Mouse (Mus musculus) c-Kit-positive CD71-positive TER-119-negative erythroid progenitor cells, embryonic 14.5 days (primary cell): ENCODE measurements around the gene Lingo3.
"Not testable (repeated sequence)": the region's sequence is repeated elsewhere in the genome, so short reads cannot be mapped to it uniquely, and the experiment has no call there.

Experiments used
- DNase-seq: peaks from one replicate; pipeline ENCODE4 v3.0.0-alpha.2; 2013; ENCODE audit warnings: low read depth

The Lingo3 gene

GRCm38 (mm10) chr10:80843087-80843930 lies 530 bp downstream of the Lingo3 start:
- DNase-seq, result no peak

GRCm38 (mm10) chr10:80842334-80842733 lies 1.5 kb downstream of the Lingo3 start:
- no peak for DNase-seq

- no peak for DNase-seq
Measured at GRCm38 (mm10) chr10:80841685-80842084, 2.2 kb downstream of the Lingo3 start.

- no peak for DNase-seq
Measured at GRCm38 (mm10) chr10:80839848-80840247, 4.0 kb downstream of the Lingo3 start.

- no peak for DNase-seq
Measured at GRCm38 (mm10) chr10:80838346-80838912, 5.4 kb downstream of the Lingo3 start.

GRCm38 (mm10) chr10:80837827-80838226 lies 6.0 kb downstream of the Lingo3 start:
- no peak for DNase-seq

- DNase-seq, result no peak
Measured at GRCm38 (mm10) chr10:80836949-80837379, 6.9 kb downstream of the Lingo3 start.

- no peak for DNase-seq
Measured at GRCm38 (mm10) chr10:80835617-80836016, 8.2 kb downstream of the Lingo3 start.

- DNase-seq, result no peak
Measured at GRCm38 (mm10) chr10:80832818-80833217, 11.0 kb downstream of the Lingo3 start.

GRCm38 (mm10) chr10:80831136-80831535 lies 12.7 kb downstream of the Lingo3 start:
- peak; percentile 85 for DNase-seq

GRCm38 (mm10) chr10:80829359-80830278 lies 14.2 kb downstream of the Lingo3 start:
- DNase-seq, result no peak

GRCm38 (mm10) chr10:80828587-80828986 lies 15.3 kb downstream of the Lingo3 start:
- DNase-seq, result not testable (repeated sequence)

GRCm38 (mm10) chr10:80827870-80828420 lies 15.9 kb downstream of the Lingo3 start:
- no peak for DNase-seq

GRCm38 (mm10) chr10:80827063-80827869 lies 16.6 kb downstream of the Lingo3 start:
- no peak for DNase-seq

- DNase-seq, result peak; percentile 100
Measured at GRCm38 (mm10) chr10:80826151-80827062, 17.4 kb downstream of the Lingo3 start, which contains the start of gene Oaz1. TSS of gene Oaz1 (plus strand) at chr10:80826656.

- DNase-seq, result no peak
Measured at GRCm38 (mm10) chr10:80824827-80825226, 19.0 kb downstream of the Lingo3 start.

GRCm38 (mm10) chr10:80823847-80824643 lies 19.8 kb downstream of the Lingo3 start:
- DNase-seq, result no peak

GRCm38 (mm10) chr10:80823316-80823715 lies 20.5 kb downstream of the Lingo3 start:
- no peak for DNase-seq

- DNase-seq, result no peak
Measured at GRCm38 (mm10) chr10:80822528-80822927, 21.3 kb downstream of the Lingo3 start.
